Mouse (Mus musculus) CD4-positive helper T cell, adult 2 months (primary cell): ENCODE measurements around the gene Wdr70.
"Not testable (repeated sequence)": the region's sequence is repeated elsewhere in the genome, so short reads cannot be mapped to it uniquely, and the experiment has no call there.

Experiments used
- DNase-seq: peaks from one replicate; pipeline ENCODE4 v3.0.0-alpha.2; 2012; ENCODE audit warnings: low read depth, missing footprints, low spot score

Wdr70 gene

DNA sequence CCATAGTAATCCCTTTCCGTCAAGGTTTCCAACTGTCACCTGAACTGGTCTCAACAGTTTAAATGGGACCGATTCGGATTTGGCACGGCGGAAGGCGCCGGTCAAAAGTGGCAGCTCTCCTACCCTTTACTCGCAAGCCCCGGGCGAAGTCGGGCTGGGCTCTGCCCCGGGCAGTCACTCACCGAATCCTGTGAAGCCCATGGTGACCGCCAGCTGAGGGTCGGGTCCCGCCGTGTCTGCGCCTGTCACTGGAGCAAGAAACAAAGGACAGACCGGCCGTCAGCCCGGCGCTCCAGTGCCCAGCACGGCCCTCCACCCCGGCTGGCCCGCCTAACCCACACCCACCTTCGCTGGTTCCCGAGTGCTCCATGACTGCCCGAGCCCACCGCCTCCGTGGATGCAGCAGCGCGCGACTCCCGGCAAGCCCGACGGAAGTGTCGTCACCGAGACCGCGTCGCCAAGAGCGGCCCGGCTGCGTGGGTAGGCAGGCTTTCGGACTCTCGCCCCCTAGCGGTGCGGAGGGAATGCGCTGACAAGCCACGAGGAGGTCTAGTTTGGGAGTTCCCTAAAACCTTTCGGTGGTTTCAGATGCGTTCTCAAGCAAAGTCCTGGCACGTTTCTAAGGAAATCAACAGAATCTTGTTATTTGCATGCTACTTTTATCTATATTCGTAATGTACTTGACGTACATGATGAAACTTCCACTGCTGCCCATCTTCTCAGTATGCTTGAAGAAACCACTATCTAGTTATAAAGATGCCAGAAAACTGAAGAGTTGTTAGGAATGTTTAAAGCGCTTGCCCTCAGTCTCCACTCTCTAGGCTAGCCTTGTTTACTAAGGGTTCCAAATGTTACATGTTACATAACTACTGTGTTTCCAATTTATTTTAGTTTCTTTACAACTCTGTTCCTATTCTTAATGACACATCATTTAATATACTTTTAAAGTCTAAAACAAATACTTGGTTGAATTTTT, at the start of gene Wdr70:
TSS of gene Wdr70 (minus strand) at position 436 of the 976 bp plus-strand sequence.
- DNase-seq: peak; percentile 96

DNA sequence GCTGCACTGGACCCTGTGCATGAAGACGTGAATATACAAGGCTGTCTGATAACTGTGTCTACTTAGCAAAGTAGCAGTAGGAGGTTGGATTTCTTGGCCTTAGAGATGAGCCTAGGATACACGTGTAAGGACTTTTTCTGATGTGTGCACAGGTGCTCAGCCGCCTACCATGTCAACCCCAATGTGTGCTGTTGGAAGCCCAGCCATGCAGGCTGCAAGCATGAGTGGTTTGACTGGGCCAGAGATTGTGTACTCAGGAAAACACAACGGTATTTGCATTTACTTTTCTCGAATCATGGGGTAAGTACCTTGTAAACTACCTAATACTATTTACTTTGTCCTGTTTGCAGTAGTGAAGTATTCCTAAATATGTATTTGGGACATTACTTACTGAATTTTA, 36.6 kb upstream of the Wdr70 start:
- no peak for DNase-seq

DNA sequence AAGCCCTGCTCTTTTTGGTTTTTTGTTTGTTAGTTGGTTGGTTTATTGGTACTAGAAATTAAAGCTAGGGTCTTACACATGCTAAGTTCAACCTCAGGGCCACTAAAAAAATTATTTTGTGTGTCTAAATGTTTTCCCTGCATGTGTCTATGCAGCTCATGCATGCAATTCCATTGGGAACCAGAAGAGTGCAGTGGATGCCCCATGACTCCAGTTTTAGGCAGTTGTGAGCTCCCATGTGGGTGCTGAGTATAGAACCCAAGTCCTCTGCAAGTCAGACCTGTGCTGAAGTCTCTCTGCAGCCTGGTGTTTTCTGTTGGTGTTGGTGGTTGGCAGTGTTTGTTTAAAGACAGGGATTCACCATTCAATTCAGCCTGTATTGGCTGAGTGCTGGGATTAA, 32.8 kb upstream of the Wdr70 start:
- DNase-seq: no peak

DNA sequence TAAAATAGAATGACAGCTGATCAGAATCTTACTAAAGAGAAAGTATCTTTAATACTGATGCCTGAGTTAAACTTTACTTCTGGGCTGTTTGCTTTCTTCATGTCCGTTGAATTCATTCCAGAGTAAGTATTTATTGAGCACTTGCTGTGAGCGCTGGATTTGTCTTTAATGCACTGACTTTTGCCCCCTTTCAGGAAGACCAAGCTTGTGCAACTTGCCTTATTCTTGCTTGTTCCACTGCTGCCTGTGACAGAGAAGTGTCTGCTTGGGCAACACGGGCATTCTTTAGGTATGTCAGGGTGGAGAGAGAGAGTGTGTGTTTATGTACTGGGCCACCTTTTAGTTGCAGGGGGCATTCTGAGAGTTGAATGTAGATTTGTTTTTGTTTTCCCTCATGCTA, 32.3 kb upstream of the Wdr70 start:
- no peak for DNase-seq

DNA sequence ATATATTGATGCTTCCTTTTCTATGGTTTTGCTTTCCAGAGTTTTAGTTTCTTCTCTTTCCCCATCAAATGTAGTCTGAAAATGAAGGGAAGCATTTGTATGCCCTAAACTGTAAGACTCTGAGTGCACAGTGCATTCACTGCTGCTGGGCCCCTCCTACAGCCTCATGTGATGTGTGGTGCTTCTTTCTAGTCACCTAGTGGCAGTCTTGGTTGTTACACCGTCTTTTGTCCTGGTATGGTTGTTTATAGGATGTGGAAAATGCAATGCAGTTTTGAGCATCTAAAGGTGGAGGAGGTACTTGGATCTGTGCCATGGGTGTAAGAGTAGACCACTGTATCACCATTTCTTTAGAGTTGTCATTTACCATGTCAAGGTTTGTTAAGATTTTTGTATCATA, 30.3 kb upstream of the Wdr70 start:
- no peak for DNase-seq

DNA sequence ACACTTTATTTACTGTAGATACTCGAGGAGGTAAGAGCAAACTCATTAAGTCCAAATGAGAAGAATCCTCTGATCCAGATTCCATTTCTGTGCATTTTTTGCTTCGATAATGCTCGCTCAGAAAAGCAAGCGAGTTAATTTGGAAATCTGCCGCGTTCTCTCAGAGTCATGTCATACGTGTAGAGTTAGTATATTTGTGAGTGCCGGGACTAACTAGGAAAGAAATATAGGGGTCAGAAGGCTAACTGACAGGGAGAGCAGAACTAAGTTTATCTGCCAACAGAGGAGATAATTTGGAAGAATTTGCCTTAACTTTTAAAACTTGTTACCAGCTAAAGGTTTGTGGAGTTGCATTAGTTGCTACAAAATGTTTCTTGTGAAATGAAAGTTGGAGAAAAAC, 10.8 kb upstream of the Wdr70 start:
- no peak for DNase-seq

DNA sequence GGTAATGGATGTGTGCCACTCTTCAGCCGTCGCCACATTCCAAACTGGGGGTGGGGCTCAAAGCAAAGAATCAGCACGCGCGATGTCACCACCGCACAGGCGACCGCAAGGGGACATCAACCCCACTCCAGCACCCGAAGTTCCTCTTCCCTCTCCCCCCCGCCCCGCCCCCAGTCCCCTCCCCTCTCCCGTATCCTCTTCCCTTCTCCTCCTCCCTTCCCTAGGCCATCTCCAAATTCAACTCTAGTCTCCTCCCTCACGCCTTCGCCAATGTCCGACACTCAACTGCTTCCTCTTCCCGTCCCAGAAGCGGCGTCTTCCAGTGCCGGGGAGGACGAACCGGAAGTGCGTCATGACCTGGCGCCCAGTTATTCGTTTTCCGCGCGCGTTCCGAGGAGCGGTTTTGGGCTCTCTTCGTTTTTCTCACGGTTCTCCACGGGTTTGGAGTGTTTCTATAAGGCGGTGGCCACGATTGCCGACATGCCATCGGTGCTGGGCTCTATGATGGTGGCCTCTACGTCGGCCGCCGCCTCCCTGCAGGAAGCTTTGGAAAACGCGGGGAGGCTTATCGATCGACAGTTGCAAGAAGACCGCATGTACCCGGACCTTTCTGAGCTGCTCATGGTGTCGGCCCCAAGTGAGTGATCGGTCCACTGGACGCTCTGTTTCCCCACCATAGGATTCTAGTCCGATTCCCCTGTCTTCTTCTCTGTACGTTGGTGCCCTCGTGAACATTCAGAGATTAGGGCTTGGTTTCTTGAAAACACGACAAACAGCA, 10.1 kb upstream of the Wdr70 start, which contains the start of gene Nup155:
TSS of gene Nup155 (plus strand) at position 308 of the 778 bp plus-strand sequence.
- peak; percentile 93 for DNase-seq

DNA sequence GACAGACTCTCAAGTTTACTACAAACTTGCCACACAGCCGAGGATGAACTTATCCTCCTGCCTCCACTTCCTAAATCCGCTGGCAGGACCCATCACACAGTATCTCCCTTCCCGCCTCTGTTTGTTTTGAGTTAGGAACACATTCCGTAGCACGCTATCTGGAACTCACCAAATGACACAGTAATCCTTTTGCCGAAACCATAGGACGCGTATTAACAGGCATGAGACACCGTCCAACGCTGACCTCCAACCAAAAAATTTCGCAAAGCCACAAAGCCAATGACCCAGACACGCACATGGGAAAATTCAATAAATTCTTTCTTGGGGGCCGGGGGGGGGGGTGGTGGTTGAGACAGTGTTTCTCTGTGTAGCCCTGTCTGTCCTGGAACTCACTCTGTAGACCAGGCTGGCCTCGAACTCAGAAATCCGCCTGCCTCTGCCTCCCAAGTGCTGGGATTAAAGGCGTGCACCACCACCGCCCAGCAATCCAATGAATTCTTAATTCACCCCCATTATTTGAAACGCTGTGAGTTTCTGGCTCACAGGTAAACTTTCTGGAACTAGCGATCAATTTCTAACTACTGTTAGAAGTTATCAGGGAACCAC, 9.5 kb upstream of the Wdr70 start:
- no peak for DNase-seq

DNA sequence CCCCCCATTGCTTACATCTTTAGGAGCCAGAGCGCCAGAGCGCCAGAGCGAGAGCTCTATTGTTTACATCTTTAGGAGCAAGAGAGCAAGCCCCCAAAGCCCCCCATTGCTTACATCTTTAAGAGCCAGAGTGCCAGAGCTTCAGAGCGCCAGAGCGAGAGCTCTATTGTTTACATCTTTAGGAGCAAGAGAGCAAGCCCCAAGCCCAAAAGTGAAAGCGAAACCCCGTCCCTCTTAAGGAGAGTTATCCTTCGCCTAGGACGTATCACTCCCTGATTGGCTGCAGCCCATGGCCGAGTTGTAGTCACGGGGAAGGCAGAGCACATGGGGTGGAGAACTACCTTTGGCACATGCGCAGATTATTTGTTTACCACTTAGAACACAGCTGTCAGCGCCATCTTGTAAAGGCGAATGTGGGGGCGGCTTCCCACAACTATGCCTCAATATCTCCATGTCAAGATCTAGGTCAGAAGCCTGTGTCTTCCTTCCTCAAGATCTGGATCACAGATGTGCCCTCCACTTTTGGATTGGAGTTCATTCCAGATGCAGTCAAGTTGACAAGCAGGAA, 3.0 kb upstream of the Wdr70 start:
- DNase-seq: not testable (repeated sequence)

DNA sequence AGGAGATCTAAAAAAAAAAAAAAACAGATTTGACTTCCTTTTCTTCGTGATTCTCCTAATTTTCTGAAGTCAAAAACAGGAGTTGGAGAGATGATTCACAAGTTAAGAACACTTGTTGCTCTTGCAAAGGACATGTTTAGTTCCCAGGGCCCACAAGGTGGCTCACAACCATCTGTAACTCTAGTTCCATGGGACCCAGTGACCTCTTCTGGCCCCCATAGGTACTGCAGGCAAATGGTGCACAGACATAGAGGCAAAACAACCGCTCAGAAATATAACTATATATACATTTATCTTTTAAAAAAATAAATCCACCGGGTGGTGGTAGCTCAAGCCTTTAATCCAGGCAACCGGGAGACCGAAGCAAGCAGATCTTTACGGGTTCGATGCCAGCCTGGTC, 1.2 kb downstream of the Wdr70 start:
- DNase-seq: peak; percentile 84

DNA sequence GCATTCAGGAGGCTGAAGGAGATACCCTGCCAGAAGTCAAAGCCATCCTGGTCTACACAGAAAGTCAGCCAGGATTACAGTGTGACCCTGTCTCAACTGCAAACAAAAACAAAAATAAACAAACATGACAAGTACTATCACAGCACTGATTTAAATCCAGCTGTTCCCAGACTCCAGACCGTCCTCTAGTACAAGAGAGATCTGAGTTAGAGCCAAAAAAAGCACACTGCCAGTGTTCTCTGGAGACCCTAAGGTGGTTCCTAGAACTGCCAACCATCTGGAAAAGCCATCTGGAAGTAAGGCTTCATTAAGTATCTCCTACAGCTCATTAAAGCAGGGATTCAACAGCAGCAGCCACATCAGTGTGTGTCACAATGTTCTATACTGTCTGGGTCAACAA, 6.3 kb downstream of the Wdr70 start:
- not testable (repeated sequence) for DNase-seq

DNA sequence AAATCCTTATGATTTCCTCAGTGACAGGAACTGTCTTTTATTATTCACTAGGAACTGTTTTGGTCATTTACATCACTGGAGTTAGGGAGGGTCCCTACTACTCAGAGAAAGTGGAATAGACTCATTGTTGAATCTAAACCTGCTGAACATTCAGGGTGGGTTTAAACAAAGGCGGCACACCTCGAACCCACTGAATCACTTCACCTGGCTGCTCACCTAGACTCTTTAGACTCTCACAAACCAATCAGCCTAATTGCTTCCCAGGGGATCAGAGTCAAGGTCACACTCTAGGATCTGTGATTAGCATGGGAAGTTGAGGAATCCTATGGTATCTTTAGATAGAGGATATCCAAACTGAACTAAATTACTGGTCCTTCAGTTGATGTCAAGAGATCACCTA, 8.3 kb downstream of the Wdr70 start:
- no peak for DNase-seq

DNA sequence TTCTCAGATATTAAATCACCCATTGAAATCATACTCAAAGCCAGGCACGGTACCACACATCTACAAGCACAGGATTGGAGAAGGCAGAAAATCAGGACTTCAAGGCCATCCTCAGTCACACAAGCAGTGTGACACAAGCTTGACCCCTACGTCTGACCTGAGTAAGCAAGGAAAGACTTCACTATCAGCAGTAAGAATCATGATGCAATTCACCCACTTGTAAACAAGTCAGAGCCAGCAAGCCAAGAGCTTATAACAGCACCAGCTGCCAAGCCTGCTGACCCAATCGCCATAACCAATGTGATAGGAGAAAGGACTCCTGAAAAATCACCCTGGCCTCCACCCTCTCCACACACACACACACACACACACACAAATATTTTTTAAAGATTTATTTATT, 10.3 kb downstream of the Wdr70 start:
- DNase-seq: no peak

DNA sequence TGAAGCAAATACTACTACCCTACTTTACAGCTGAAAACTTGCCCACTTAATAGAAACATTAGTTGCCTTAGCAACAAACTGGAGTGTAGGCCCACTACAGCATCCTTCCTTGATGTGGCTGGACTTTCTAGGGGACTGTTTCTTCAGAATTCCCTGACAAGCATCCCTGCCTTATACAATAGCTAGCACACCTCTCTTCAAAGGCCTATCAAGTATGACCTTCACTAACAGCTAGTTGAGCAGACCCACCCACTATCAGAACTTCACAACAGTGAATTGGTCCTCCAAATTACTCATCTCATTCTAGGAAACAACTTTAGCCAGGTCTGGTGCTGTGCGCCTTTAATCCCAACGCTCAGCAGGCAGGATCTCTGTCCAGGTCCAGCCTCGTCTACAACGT, 11.7 kb downstream of the Wdr70 start:
- DNase-seq: no peak

DNA sequence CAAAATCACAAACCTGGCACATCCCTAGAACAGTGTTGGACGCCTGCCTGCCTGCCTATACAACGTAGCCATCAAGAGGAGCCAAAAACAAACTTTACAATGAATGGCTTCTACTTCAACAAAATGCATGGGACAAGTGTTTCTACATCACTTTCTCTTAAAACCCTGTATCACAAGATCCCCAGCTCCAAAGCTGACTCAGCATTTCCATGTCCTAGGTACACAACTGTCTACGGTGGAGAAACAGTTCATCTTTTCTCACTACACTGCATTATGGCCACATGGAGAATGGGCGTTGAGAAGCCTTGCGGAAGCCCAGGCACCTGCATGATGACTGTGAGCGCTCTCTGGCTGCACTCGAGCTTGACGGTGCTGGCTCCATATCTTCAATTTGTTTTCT, 16.9 kb downstream of the Wdr70 start:
- DNase-seq: no peak

DNA sequence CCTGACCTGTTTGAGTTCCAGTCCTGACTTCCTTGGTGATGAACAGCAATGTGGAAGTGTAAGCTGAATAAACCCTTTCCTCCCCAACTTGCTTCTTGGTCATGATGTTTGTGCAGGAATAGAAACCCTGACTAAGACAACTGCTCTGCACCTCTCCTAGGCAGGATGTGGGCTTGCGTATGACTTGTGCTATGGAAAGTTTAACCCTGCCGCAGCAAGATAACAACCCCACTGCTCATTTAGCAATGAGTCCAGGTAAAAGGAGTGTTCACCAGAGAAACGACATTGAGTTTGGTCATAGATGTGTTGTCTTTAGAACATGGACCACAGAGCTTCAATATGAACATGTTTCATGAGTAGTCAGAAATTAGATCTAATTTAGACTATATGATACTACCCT, 25.9 kb downstream of the Wdr70 start:
- DNase-seq: peak; percentile 48

DNA sequence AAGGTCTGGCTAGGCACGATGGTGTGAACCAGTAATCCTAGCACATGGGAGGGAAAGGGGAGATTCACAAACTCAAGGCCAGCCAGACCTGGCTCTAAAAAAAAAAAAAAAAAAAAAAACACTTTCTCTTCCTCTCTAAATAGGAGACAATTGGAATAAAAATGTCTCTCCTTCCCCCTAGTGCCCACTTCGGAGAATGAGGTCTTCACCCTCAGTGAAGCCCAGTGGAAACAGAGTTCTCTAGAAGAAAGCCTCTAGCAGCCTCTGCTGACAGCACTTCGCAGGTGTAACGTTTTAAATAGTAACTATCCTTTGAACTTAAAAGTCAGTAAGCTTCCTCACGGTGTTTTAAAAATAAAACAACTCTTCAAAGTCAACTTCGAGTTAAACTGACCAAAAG, 33.8 kb downstream of the Wdr70 start:
- DNase-seq: no peak

DNA sequence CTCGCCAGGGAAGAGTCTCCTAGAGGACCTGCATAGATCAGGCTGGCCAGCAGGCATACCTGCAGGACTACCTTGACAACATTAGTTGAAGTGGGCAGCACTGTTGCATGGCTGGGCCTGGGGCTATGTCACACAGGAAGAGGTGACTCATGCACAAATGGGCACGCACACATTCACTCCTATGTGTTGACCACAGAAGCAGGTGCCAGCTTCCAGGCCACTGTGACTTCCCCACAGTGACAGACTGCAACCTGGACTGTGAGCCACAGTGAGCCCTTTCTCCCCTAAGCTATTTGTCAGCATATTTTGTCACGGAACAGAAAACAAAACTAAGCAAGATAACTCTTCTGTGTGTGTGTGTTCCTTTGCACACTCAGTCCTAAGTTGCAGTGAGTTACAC, 47.8 kb downstream of the Wdr70 start:
- DNase-seq: no peak

DNA sequence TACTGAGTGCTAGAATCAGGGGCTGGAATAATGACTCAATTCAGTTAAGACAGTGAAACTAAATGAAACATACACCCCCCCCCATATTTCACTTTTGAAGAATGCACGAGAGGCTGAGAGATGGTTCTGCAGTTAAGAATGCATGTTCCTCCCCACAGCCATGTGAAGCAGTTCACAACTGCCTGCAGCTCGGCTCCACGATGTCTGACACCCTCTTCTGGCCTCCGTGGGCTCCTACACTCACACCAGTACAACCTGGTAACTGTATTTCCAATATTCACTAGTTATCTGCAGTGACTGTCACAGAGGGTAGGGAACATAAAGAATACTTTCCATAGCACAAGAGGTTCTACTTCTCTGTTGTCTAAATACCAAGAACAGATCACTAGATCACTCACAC, 59.2 kb downstream of the Wdr70 start:
- no peak for DNase-seq

DNA sequence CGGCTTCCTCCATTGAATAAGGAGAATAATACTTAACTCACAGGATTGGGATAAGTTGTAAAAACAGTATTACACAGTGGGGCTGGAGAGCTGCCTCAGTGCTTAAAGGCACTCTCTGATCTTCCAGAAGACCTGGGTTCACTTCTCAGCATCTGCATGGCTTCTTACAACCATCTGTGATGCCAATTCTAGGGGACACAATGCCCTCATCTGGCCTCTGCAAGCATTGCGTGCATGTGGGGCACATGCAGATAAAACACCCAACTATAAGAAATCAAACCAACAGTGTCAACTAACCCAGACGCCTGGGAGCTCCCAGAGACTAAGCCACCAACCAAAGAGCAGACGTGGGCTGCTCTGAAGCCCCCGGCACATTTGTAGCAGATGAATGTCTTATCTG, 60.6 kb downstream of the Wdr70 start:
- no peak for DNase-seq

DNA sequence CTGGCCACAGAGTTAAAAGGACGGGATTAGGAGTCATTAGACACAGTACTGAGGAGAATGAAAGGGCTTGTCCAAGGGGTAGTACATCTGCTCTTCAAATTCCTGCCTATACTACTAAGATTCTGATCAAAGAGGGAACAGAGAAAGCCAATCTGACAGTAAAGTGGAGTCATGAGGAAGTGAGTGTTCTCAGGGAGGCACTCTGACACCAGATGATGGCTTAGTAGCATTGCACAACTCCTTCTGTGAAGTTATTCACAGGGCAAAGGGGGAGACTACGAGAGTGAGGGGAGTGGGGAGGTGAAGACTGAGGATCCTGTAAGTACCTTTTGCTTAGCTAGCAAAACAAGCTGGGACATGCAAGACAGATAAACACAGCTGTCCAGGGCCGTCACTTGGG, 61.2 kb downstream of the Wdr70 start:
- no peak for DNase-seq

DNA sequence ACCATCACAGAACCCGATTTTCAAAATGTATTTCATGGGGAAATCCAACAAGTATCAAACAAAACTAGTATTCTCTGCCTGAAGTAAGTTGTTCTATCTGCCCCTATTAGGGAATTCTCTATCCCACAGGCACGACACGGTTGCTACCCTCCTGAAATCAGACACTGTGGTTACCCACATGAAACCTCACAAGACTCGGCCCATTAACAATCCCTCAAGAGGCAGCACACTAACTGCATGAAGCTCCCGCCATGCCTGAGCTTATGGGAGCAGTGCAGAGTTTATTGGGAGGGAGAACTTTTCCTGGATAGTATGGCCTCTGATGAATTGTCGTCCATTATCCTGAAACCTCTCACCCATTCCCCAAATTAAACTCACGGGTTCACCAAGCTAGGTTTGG, 67.8 kb downstream of the Wdr70 start:
- no peak for DNase-seq
